Mouse (Mus musculus) hindbrain, embryonic 15.5 days (tissue): ENCODE results near the gene Camk1d. TPM values are rescaled to one million over a fixed set of nuclear protein-coding genes. Genes with fewer than 3 reads are reported as not detected.
A peak's percentile ranks its signal among the peaks of the same experiment; 100 is the strongest.

Experiments used
- ATAC-seq: fragments of 200-750 bp; cut with Nextera tagmentation; 2 replicates; pipeline ENCODE4 v1.8.0; 2017; ENCODE audit warnings: low read depth, moderate number of reproducible peaks, moderate TSS enrichment; ENCODE audit not compliant: low FRiP score
- H3K27ac ChIP-seq: fragments of 300-500 bp; sonication (generic); replicated peaks from 2 replicates; pipeline ENCODE4 v1.5.1; 2015; ENCODE audit warnings: mild to moderate bottlenecking, inconsistent platforms
- H3K27me3 ChIP-seq: fragments of 300-500 bp; sonication (generic); 2 replicates; pipeline ENCODE4 v1.6.1; 2015; ENCODE audit warnings: control low read depth, inconsistent platforms
- H3K36me3 ChIP-seq: fragments of 300-500 bp; sonication (generic); 2 replicates; pipeline ENCODE4 v1.6.1; 2015; ENCODE audit warnings: control low read depth, inconsistent platforms
- H3K4me1 ChIP-seq: fragments of 300-500 bp; sonication (generic); replicated peaks from 2 replicates; pipeline ENCODE4 v1.6.1; 2015; ENCODE audit warnings: control low read depth, inconsistent platforms
- H3K4me2 ChIP-seq: fragments of 300-500 bp; sonication (generic); 2 replicates; pipeline ENCODE4 v1.6.1; 2015; ENCODE audit warnings: moderate library complexity, mild to moderate bottlenecking, inconsistent platforms
- H3K4me3 ChIP-seq: fragments of 300-500 bp; sonication (generic); 2 replicates; pipeline ENCODE4 v1.5.1; 2015; ENCODE audit warnings: mild to moderate bottlenecking, inconsistent platforms
- H3K9ac ChIP-seq: fragments of 300-500 bp; sonication (generic); 2 replicates; pipeline ENCODE4 v1.6.1; 2015; ENCODE audit warnings: inconsistent platforms
- H3K9me3 ChIP-seq: fragments of 300-500 bp; sonication (generic); 2 replicates; pipeline ENCODE4 v1.6.1; 2016; ENCODE audit warnings: control low read depth, inconsistent platforms
- WGBS: fragments of 180-500 bp; shearing (Covaris S2); methylation state at CpG from one replicate; pipeline ENCODE4 v1.1.7; 2015; 5-methylcytosine and 5-hydroxymethylcytosine counted together
- polyA plus RNA-seq: library from polyadenylated mRNA; unstranded; fragments of >200 nt; fragmentation: Nextera tagmentation; extraction: Ambion mirVana; gene quantifications from 2 replicates; pipeline ENCODE4 v1.2.1, GENCODE M21; 2015

Camk1d gene
- polyA plus RNA-seq, 1 experiment from 2014 or later = 7.4 TPM

DNA sequence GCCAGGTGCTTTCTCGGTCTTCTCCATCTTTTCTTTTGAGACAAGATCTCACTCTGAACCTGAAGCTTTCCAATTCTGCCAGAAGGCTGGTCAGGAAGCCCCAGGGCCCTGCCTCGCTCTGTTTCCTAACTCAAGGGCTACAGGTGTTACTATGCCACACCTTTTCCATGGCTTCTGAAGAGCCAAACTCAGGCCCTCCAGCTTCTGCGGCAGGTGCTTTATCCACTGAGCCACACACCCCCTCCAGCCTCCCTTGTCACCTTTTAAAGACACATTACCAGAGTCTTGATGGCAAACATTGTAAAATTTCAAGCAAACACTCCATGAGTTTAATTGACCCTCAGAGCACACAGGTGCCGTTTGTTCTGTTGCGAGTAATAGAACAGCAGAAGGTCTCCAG, 17.7 kb upstream of the Camk1d start:
- Histone ChIP-seq H3K4me3 (no peak overlapping the region), H3K27me3 (no peaks in the 10 kb centered on the region), H3K4me2 (no peak overlapping the region), H3K27ac (no peak overlapping the region), H3K9me3 (no peaks in the 10 kb centered on the region), H3K4me1 (peaks cover 12% of the 10 kb centered on the region), H3K9ac (no peak overlapping the region), H3K36me3 (no peaks in the 10 kb centered on the region)
- WGBS = 94% methylated on average over 5 of the region's 5 CpGs
- ATAC-seq = no peak

DNA sequence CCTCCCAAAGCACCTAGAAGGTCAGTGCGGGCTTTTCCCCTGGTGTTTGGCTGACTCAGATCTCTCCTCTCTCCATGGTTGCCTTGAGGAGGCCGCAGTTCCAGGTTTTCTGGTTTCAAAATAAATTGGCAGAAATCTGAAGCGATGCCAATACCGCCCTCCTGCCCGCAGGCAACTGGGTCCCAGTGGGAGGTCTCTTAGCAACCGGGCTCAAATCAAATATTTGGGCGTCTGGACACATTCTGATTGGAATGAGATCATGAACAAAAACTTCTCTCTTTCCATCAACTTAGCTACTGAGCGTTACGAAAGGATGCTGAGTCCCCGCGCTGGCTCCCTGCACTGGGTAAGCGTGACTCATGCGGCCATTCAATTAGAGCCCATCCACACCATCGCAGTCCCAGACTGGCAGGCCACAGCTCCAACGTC, 16.1 kb upstream of the Camk1d start:
- H3K27ac ChIP-seq = no peak overlapping the region
- no peak overlapping the region for H3K9ac ChIP-seq
- no peaks in the 10 kb centered on the region for H3K9me3 ChIP-seq
- no peaks in the 10 kb centered on the region for H3K36me3 ChIP-seq
- ATAC-seq = peak; percentile 72; the same call in 1 of the 2 replicates
- H3K4me3 ChIP-seq = no peak overlapping the region
- H3K27me3 ChIP-seq = no peaks in the 10 kb centered on the region
- H3K4me2 ChIP-seq = no peak overlapping the region
- peaks cover 17% of the 10 kb centered on the region for H3K4me1 ChIP-seq
- 26% methylated on average over 15 of the region's 15 CpGs for WGBS

DNA sequence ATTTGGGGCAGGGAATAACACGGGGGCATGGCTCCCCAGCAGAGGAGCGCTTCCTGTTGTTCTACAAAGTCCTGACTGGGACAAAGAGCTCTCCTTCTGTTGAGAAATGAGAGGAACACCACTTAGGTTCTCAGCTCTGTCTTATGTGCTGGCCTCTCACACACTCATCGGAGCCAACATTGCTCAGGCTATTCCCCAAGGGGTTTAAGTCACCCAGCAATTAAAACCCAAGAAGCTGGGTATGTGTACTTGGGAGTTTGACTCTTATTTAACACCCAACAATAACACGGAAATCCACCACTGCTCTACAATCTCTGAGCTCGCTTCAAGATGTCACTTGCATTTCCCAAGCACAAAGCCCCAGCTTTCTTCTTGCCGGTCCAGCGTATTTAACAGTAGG, 15.6 kb upstream of the Camk1d start:
- H3K9ac ChIP-seq = no peak overlapping the region
- no peak overlapping the region for H3K4me2 ChIP-seq
- H3K27me3 ChIP-seq = no peaks in the 10 kb centered on the region
- 59% methylated on average over 7 of the region's 7 CpGs for WGBS
- H3K9me3 ChIP-seq = no peaks in the 10 kb centered on the region
- peaks cover 21% of the 10 kb centered on the region for H3K4me1 ChIP-seq
- no peak for ATAC-seq
- no peak overlapping the region for H3K4me3 ChIP-seq
- H3K27ac ChIP-seq = no peak overlapping the region
- no peaks in the 10 kb centered on the region for H3K36me3 ChIP-seq

DNA sequence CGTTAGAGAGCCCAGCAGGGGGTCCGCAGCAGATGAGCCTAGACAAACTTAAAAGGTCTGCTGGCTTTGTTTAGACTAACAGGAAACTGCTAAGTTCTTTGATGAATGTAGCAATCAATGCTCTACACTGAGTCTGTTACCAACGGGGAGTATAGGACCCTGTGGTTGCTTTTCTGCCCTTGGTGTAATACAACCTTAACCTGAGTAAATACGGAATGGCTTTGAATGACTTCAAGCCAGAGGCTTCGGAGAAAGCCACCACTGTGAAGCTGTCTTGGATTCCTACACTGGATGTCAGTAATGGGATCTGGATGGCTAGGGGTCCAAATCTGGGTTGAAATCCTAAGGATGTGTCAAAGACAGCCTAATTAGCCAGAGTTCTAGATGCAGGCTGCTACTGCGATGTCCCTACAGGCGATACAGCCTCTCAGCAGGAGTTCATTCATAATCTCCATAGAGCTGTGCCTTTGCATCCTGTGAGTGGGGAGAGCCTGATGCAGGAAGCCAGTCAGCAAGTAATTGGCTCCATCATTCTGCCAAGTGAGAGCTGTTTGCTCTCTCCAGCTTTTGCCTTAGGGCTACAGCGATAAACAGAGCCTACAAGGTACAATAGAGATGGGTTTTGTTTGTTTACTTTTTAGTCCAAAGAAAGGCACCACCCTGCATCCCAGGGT, 10.8 kb upstream of the Camk1d start:
- WGBS = 14% methylated on average over 8 of the region's 8 CpGs
- no peak overlapping the region for H3K9ac ChIP-seq
- H3K4me3 ChIP-seq = no peak overlapping the region
- H3K9me3 ChIP-seq = no peaks in the 10 kb centered on the region
- no peaks in the 10 kb centered on the region for H3K36me3 ChIP-seq
- 0 out of 2 replicates have a peak overlapping the region, but pooled peaks have one; percentile 13 for H3K27ac ChIP-seq
- peak overlapping the region; percentile 25; the same call in 1 of the 2 replicates for H3K4me2 ChIP-seq
- ATAC-seq = peak; percentile 71
- no peaks in the 10 kb centered on the region for H3K27me3 ChIP-seq
- H3K4me1 ChIP-seq = peaks cover 16% of the 10 kb centered on the region

DNA sequence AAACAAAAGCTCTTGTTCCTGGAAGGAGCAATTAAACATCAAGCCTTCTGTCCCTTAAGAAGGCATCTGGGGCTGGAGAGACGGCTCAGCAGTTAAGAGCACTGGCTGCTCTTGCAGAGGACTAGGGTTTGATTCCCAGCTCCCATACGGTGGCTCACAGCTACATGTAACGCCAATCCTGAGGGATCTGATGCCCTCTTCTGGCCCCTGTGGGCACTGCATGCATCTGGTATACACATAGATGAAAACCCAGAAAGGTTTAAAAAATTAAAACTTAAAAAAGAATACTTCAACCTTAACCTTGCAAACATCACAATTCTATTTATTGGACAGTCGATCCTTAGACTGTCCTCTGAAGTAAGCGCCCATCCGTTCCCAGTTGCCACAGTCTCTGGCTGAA, 3.4 kb upstream of the Camk1d start:
- H3K27me3 ChIP-seq = no peaks in the 10 kb centered on the region
- no peak overlapping the region for H3K9ac ChIP-seq
- H3K4me3 ChIP-seq = no peak overlapping the region
- H3K27ac ChIP-seq = no peak overlapping the region
- no peak overlapping the region for H3K4me2 ChIP-seq
- H3K9me3 ChIP-seq = no peaks in the 10 kb centered on the region
- peaks cover 15% of the 10 kb centered on the region for H3K4me1 ChIP-seq
- no peaks in the 10 kb centered on the region for H3K36me3 ChIP-seq
- 91% methylated on average over 6 of the region's 6 CpGs for WGBS
- no peak for ATAC-seq

DNA sequence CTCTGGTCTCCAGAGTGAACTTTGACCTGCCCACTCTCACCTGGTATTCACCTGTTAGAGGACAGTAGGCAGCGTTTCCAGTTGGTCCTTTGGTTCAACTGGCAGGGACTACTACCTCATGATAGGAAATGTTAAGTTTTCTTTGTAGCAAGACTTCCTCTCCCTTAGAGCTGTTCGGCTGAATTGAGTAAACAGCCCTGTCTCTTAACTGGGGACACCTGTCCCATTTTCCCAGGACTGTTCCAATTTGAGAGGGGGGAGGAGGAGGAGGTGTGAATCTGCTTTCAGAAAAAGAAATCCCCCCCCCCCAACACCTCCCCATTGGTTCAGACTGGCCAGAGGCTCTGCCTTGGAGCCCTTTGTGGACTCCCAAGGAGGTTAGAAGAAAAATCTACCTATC, 1.2 kb upstream of the Camk1d start:
- no peak for ATAC-seq
- Histone ChIP-seq H3K27me3 (no peaks in the 10 kb centered on the region), H3K36me3 (no peaks in the 10 kb centered on the region), H3K27ac (no peak overlapping the region), H3K4me2 (peak overlapping the region; percentile 98), H3K9me3 (no peaks in the 10 kb centered on the region), H3K4me1 (peaks cover 24% of the 10 kb centered on the region), H3K9ac (no peak overlapping the region), H3K4me3 (peak overlapping the region; percentile 75)
- 34% methylated on average over 2 of the region's 2 CpGs for WGBS

DNA sequence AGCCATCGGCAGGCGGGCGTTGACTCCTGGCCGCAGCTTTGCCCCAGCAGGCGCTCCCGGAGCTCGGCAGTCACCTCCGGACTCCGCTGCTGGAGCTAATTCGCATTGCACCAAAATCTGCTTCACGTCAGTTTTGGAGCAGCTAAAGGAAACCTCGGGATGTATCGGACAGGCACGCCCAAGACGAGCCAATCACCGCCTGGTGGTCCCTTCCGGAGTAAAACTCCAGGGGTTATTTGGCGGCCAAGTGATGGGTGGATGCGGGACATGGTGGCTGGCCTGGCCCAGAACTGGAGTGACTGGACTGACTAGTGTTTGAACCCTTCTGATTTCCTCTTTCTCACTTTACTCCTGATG, 717 bp upstream of the Camk1d start:
- Histone ChIP-seq H3K4me3 (peak overlapping the region; percentile 75), H3K27ac (peak overlapping the region; percentile 75; the same call in 1 of the 2 replicates), H3K27me3 (no peaks in the 10 kb centered on the region), H3K4me1 (peaks cover 24% of the 10 kb centered on the region), H3K9me3 (no peaks in the 10 kb centered on the region), H3K4me2 (peak overlapping the region; percentile 98), H3K36me3 (no peaks in the 10 kb centered on the region), H3K9ac (peak overlapping the region; percentile 66)
- WGBS = under 1% methylated on average over 19 of the region's 19 CpGs
- no peak for ATAC-seq

DNA sequence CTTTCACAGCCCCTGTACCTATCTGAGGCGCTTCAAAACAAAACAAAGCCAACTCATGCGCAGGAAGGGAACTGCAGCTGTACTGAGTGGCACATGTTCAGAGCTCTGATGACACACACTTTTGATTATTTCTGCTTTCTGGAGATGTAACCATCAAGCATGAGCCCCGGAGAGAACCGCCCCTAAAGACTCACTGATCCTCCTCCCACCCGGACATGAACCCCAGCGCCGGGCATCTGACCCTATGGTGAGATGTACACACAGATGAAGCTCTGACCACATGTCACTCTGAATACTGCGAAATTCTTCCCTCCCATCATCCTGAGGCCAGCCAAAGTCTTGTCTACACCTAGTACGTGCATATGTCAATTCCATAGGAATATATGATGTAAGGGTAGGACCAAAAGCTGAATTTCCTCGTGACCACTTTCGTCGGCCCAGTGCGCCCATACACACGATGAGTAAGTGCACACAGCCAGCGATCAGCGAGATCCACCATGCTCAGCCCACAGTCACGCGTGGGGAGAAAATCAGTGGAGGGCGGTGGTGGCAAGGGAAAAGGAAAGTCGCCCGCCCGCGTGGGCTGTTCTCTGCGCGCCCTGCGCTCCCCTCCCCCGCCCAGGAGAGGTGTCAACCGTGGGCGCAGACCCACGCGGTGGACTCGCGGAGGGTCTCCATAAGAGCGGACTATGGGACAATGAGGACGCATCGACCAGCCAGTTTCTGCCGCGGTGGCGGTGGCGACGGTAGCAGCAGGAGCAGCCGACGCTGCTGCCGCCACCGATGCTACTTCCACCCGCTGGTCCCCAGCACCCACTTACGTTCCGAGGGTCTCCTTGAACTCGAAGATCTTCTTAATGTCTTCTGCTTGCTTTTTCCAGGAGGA, 747 bp downstream of the Camk1d start:
- under 1% methylated on average over 49 of the region's 49 CpGs for WGBS

DNA sequence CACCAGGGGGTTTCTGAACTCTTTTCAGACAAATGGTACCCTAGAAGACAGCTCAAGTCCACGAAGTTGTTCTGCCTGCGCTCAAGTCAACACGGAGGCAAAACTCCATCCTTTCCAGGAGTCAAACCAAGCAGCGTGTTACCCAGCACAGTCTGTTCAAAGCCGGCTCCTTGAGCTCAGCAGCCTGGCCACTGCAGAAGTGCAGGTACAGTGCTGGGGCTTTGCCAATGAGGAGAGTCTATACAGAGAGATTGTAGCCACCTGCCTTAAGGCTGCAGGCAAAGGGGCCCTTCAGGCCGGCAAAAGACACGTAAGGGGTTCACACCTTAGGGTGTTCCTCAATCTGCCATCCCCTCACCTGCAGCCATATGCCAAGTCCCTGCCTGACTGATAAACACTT, 2.1 kb downstream of the Camk1d start:
- Histone ChIP-seq H3K9me3 (no peaks in the 10 kb centered on the region), H3K27ac (no peak overlapping the region), H3K27me3 (no peaks in the 10 kb centered on the region), H3K4me2 (peak overlapping the region; percentile 98), H3K36me3 (no peaks in the 10 kb centered on the region), H3K4me3 (peak overlapping the region; percentile 75), H3K9ac (no peak overlapping the region), H3K4me1 (peaks cover 24% of the 10 kb centered on the region)
- WGBS = 52% methylated on average over 7 of the region's 7 CpGs
- ATAC-seq = no peak

More for the DNA sequence above, 747 bp downstream of the Camk1d start:
- Histone ChIP-seq H3K4me1 (peaks cover 24% of the 10 kb centered on the region), H3K36me3 (no peaks in the 10 kb centered on the region), H3K4me3 (peak overlapping the region; percentile 75), H3K4me2 (peak overlapping the region; percentile 98), H3K27ac (peak overlapping the region; percentile 75), H3K9me3 (no peaks in the 10 kb centered on the region), H3K27me3 (no peaks in the 10 kb centered on the region), H3K9ac (peak overlapping the region; percentile 66)
- peak; percentile 51 for ATAC-seq

DNA sequence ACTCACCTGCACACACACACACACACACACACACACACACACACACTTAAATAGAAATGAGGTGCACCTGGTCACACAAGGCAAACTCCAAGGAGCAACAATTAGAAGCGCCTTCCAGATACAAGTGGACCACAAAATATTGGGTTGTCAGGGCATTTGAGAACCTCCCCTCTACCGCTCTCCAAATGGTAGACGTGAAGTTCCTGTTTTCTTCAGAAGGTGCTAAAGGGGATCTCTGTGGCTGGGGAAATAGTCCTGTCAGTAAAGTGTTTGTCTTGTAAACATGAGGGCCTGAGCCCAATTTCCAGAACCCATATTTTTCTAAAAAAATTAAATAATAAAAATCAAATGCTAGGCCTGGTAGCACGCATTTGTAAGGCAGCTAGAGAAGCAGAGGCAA, 4.4 kb downstream of the Camk1d start:
- no peak for ATAC-seq

DNA sequence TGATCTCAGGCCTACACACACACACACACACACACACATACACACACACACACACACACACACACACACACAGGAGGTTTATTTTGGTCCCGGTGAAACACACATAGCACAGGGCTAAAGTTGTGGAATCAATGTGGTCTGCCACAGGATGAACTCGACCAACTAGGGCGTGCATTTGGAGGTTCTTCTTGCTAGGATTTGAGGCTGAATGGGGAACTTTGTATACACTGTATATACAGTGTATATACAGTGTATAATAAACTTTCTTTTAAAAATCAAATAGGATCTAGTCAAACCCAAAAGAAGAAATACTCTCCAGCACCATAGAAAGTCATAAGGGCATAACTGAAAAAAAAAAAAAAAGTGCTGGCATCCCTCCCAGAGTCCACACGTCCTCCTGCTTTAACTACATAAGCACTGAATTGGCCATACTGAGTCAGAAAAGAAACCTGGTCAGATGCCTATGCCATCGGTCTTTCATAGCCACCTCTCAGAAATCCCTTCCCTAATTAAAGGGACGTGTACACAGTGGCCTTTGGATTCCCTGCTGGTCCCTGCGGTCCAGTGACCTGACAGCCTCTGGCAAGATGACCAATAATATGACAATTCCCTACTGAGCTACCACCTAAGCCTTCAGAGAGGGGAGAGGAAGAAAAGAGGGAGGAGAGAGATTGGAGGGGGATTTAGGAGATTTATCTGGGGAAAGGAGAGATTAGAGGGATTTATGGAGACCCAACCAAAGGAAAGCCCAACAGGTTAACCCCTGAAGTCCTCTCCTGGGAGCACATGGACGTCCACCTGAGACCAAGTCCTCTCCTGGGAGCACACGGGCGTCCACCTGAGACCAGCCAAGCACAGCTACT, 6.2 kb downstream of the Camk1d start:
- Histone ChIP-seq H3K4me3 (no peak overlapping the region), H3K4me2 (no peak overlapping the region), H3K9me3 (no peaks in the 10 kb centered on the region), H3K27me3 (no peaks in the 10 kb centered on the region), H3K27ac (no peak overlapping the region), H3K4me1 (peaks cover 14% of the 10 kb centered on the region), H3K9ac (no peak overlapping the region), H3K36me3 (no peaks in the 10 kb centered on the region)
- 67% methylated on average over 10 of the region's 10 CpGs for WGBS
- no peak for ATAC-seq

More for the DNA sequence above, 4.4 kb downstream of the Camk1d start:
- H3K27me3 ChIP-seq = no peaks in the 10 kb centered on the region
- H3K4me2 ChIP-seq = no peak overlapping the region
- peaks cover 18% of the 10 kb centered on the region for H3K4me1 ChIP-seq
- H3K9me3 ChIP-seq = no peaks in the 10 kb centered on the region
- WGBS = 94% methylated on average over 4 of the region's 4 CpGs
- H3K9ac ChIP-seq = no peak overlapping the region
- no peak overlapping the region for H3K27ac ChIP-seq
- H3K4me3 ChIP-seq = no peak overlapping the region
- no peaks in the 10 kb centered on the region for H3K36me3 ChIP-seq
